Mouse (Mus musculus): ENCODE measurements around the gene Paf1. TPM values are rescaled to one million over a fixed set of nuclear protein-coding genes. Genes with fewer than 3 reads are reported as not detected.

Paf1 gene
- total and polyA plus RNA-seq, 2 experiments: 16.1 to 59.1 TPM

DNA sequence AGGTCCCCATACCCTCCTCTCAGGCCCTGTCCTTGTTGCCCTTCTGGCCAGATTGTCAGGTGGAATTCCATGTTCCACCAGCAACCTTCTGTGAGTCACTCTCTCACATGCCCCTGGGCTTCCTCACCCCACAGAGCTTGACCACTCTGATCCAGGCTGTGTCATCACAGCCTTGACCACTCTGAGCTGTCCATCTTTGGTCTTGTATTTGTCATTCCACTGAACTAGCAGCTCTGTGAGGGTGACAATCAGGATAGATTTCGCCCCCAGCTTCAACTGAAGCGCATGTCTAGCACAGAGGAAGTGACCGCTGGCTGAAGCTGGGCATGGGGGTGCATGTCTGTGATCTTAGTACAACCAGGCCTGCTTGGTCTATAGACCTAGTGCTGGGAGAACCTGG, 2.4 kb upstream of the Paf1 start:
- peaks cover 5% of the 10 kb centered on the region for H3K36me3 ChIP-seq (ENCODE audit: control insufficient read depth, insufficient read depth, low read length)
- H3K9ac ChIP-seq (ENCODE audit: low read depth, low read length): no peak overlapping the region
- no peaks in the 10 kb centered on the region for H3K27me3 ChIP-seq (ENCODE audit: control insufficient read depth, insufficient read depth, low read length)
- TF ChIP-seq POLR2A (IDR thresholded peaks at IDR 0.05; ENCODE audit: extremely low read depth, insufficient read depth, low read length): no peak
- no peak for TF ChIP-seq CTCF (IDR thresholded peaks at IDR 0.05; ENCODE audit: low read depth, low read length)
- H3K4me1 ChIP-seq (ENCODE audit: control insufficient read depth, insufficient read depth, low read length): peaks cover 14% of the 10 kb centered on the region
- no peak overlapping the region for H3K27ac ChIP-seq (replicated peaks; ENCODE audit: insufficient read depth, low read depth, low read length)
- no peak for DNase-seq (ENCODE audit: extremely low read depth, low read depth, low spot score)
- H3K79me2 ChIP-seq (ENCODE audit: control insufficient read depth, insufficient read depth, low read length): peaks cover 15% of the 10 kb centered on the region; the same call in 1 of the 2 replicates
- no peak overlapping the region for H3K4me3 ChIP-seq (ENCODE audit: insufficient read depth, low read depth, low read length)
- 100% methylated on average over 3 of the region's 3 CpGs for WGBS

DNA sequence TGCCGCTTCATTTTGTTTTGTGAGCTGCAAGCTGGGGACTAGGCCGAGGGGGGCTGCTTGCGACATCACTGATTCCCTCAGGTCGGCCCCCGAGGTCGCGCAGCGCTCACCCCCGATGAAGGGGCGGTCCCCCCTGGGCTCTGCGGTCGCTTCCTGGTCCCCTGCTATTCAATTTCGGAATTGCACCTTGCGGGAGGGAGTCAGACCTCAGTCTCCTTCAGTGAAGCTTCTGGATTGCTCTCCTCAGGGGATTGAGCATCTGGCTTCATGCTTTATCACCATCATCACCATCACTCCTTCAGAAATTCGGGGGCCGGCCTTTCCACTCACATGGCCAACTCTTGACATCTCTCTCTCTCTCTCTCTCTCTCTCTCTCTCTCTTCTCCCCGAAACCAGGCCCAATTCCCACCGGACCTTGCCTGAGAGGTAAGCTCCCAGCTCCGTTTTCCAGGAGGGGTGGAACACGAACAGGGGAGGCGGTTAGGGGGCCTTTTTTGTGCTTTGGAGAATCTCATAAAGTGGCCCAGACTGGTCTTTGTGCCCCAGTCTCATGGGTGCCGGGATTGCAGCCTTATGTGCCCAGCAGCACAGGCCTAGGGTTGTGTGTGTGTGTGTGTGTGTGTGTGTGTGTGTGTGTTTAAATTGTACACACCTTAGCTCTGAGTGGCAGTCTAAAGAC, 661 bp downstream of the Paf1 start:
- H3K4me3 ChIP-seq (ENCODE audit: insufficient read depth, low read depth, low read length): peak overlapping the region; percentile 92
- 5% methylated on average over 22 of the region's 22 CpGs for WGBS
- H3K4me1 ChIP-seq (ENCODE audit: control insufficient read depth, insufficient read depth, low read length): peaks cover 11% of the 10 kb centered on the region
- peak overlapping the region; percentile 92 for H3K9ac ChIP-seq (ENCODE audit: low read depth, low read length)
- H3K79me2 ChIP-seq (ENCODE audit: control insufficient read depth, insufficient read depth, low read length): peaks cover 15% of the 10 kb centered on the region; the same call in 1 of the 2 replicates
- peaks cover 29% of the 10 kb centered on the region for H3K36me3 ChIP-seq (ENCODE audit: control insufficient read depth, insufficient read depth, low read length)
- no peak for DNase-seq (ENCODE audit: extremely low read depth, low read depth, low spot score)
- H3K27ac ChIP-seq (replicated peaks; ENCODE audit: insufficient read depth, low read depth, low read length): no peak overlapping the region; the same call in 1 of the 2 replicates
- no peaks in the 10 kb centered on the region for H3K27me3 ChIP-seq (ENCODE audit: control insufficient read depth, insufficient read depth, low read length)
- TF ChIP-seq CTCF (IDR thresholded peaks at IDR 0.05; ENCODE audit: low read depth, low read length) (no peak), POLR2A (IDR thresholded peaks at IDR 0.05; ENCODE audit: extremely low read depth, insufficient read depth, low read length) (no peak)

DNA sequence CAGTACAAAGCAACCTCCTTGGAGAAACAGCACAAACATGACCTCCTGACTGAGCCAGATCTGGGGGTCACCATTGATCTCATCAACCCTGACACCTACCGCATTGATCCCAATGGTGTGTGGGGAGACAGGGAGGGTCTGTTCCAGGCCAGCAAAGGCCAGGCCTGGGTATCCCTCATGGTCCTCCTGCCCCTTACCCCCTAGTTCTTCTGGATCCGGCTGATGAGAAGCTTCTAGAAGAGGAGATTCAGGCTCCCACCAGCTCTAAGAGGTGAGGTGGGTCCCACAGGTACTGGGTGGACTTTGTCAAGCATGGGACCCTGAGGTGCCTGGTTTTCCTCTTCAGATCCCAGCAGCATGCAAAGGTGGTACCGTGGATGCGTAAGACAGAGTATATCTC, 2.7 kb downstream of the Paf1 start:
- Histone ChIP-seq H3K4me3 (ENCODE audit: insufficient read depth, low read depth, low read length) (no peak overlapping the region), H3K4me1 (ENCODE audit: control insufficient read depth, insufficient read depth, low read length) (peaks cover 11% of the 10 kb centered on the region), H3K36me3 (ENCODE audit: control insufficient read depth, insufficient read depth, low read length) (peaks cover 36% of the 10 kb centered on the region), H3K9ac (ENCODE audit: low read depth, low read length) (no peak overlapping the region), H3K27me3 (ENCODE audit: control insufficient read depth, insufficient read depth, low read length) (no peaks in the 10 kb centered on the region), H3K79me2 (ENCODE audit: control insufficient read depth, insufficient read depth, low read length) (peaks cover 11% of the 10 kb centered on the region; the same call in 1 of the 2 replicates), H3K27ac (replicated peaks; ENCODE audit: insufficient read depth, low read depth, low read length) (no peak overlapping the region)
- no peak for TF ChIP-seq POLR2A (IDR thresholded peaks at IDR 0.05; ENCODE audit: extremely low read depth, insufficient read depth, low read length)
- TF ChIP-seq CTCF (IDR thresholded peaks at IDR 0.05; ENCODE audit: low read depth, low read length): no peak
- WGBS: 90% methylated on average over 4 of the region's 4 CpGs
- no peak for DNase-seq (ENCODE audit: extremely low read depth, low read depth, low spot score)

DNA sequence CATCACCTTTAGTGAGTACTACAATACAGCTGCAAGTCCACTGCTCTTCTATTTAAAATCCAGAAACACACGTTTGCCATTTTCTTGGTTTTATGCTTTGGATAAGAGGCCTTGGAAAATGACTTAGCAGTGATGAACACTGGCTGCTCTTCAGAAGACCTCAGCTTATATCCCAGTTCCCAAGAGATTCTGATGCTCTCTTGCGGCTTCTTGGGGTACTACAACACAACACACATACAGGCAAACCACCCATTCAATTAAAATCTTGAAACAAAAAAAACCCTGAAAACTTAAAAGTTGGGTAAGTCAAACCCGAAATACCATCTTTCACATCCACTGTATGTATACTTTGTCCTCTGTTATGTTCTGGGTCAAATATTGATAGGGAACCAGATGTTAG, 5.2 kb downstream of the Paf1 start:
- H3K36me3 ChIP-seq (ENCODE audit: control insufficient read depth, insufficient read depth, low read length): peaks cover 37% of the 10 kb centered on the region
- WGBS: 73% methylated on average over 3 of the region's 3 CpGs
- DNase-seq (ENCODE audit: extremely low read depth, low read depth, low spot score): no peak

DNA sequence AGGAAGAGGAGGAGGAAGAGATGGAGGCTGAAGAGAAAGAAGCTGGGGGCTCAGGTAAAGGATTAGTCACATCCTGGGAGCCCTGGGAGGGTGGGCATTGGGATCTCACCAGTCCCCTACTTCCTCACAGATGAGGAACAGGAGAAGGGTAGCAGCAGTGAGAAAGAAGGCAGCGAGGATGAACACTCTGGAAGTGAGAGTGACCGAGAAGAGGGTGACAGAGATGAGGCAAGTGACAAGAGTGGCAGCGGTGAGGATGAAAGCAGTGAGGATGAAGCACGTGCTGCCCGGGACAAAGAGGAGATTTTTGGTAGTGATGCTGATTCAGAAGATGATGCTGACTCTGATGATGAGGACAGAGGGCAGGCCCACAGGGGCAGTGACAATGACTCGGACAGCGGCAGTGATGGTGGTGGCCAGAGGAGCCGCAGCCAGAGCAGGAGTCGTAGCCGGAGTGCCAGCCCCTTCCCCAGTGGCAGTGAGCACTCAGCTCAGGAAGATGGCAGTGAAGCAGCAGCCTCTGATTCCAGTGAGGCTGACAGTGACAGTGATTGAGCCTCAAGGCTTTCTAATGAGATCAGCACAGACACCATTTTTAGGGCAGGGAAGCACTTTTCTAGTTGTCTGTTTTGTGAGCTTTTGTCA, 6.1 kb downstream of the Paf1 start:
- TF ChIP-seq POLR2A (IDR thresholded peaks at IDR 0.05; ENCODE audit: extremely low read depth, insufficient read depth, low read length) (no peak), CTCF (IDR thresholded peaks at IDR 0.05; ENCODE audit: low read depth, low read length) (no peak)
- peaks cover 40% of the 10 kb centered on the region for H3K36me3 ChIP-seq (ENCODE audit: control insufficient read depth, insufficient read depth, low read length)
- no peaks in the 10 kb centered on the region for H3K27me3 ChIP-seq (ENCODE audit: control insufficient read depth, insufficient read depth, low read length)
- no peak for DNase-seq (ENCODE audit: extremely low read depth, low read depth, low spot score)
- H3K9ac ChIP-seq (ENCODE audit: low read depth, low read length): no peak overlapping the region
- 94% methylated on average over 10 of the region's 10 CpGs for WGBS
- peaks cover under 1% of the 10 kb centered on the region for H3K4me1 ChIP-seq (ENCODE audit: control insufficient read depth, insufficient read depth, low read length)
- 0 out of 2 replicates have a peak, but pooled peaks cover under 1% of the 10 kb centered on the region for H3K79me2 ChIP-seq (ENCODE audit: control insufficient read depth, insufficient read depth, low read length)
- no peak overlapping the region for H3K4me3 ChIP-seq (ENCODE audit: insufficient read depth, low read depth, low read length)
- H3K27ac ChIP-seq (replicated peaks; ENCODE audit: insufficient read depth, low read depth, low read length): no peak overlapping the region

More for the DNA sequence above, 5.2 kb downstream of the Paf1 start:
- Histone ChIP-seq H3K27ac (replicated peaks; ENCODE audit: insufficient read depth, low read depth, low read length) (no peak overlapping the region), H3K27me3 (ENCODE audit: control insufficient read depth, insufficient read depth, low read length) (no peaks in the 10 kb centered on the region), H3K9ac (ENCODE audit: low read depth, low read length) (no peak overlapping the region), H3K4me1 (ENCODE audit: control insufficient read depth, insufficient read depth, low read length) (peaks cover 6% of the 10 kb centered on the region), H3K4me3 (ENCODE audit: insufficient read depth, low read depth, low read length) (no peak overlapping the region), H3K79me2 (ENCODE audit: control insufficient read depth, insufficient read depth, low read length) (peaks cover 8% of the 10 kb centered on the region; the same call in 1 of the 2 replicates)
- no peak for TF ChIP-seq CTCF (IDR thresholded peaks at IDR 0.05; ENCODE audit: low read depth, low read length)
- no peak for TF ChIP-seq POLR2A (IDR thresholded peaks at IDR 0.05; ENCODE audit: extremely low read depth, insufficient read depth, low read length)

DNA sequence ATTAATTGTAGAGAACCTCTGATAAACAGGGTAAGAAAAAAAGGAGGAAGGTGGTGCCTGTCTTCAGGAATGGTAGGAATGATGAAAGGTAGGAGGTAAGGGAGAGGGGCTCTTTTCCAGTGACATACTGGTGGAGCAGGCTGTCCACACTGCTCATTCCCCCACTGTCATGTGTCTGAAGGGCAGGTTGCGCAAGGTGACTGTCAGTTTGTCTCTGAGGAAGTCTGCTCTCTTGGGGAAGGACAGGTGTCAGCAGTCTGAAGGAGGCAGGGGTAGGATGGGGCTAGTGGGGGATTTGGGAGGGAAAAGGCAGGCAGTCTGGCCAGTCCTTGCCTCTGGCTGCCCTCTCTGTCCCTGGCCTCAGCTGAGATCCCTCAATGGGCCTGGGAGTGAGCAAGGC, 8.3 kb downstream of the Paf1 start:
- Histone ChIP-seq H3K27me3 (ENCODE audit: control insufficient read depth, insufficient read depth, low read length) (no peaks in the 10 kb centered on the region), H3K4me3 (ENCODE audit: insufficient read depth, low read depth, low read length) (no peak overlapping the region), H3K4me1 (ENCODE audit: control insufficient read depth, insufficient read depth, low read length) (no peaks in the 10 kb centered on the region), H3K9ac (ENCODE audit: low read depth, low read length) (no peak overlapping the region), H3K27ac (replicated peaks; ENCODE audit: insufficient read depth, low read depth, low read length) (no peak overlapping the region), H3K36me3 (ENCODE audit: control insufficient read depth, insufficient read depth, low read length) (peaks cover 48% of the 10 kb centered on the region), H3K79me2 (ENCODE audit: control insufficient read depth, insufficient read depth, low read length) (no peaks in the 10 kb centered on the region)
- no peak for DNase-seq (ENCODE audit: extremely low read depth, low read depth, low spot score)
- WGBS: 88% methylated on average over 1 of the region's 1 CpGs
- TF ChIP-seq POLR2A (IDR thresholded peaks at IDR 0.05; ENCODE audit: extremely low read depth, insufficient read depth, low read length) (no peak), CTCF (IDR thresholded peaks at IDR 0.05; ENCODE audit: low read depth, low read length) (no peak)
